Mouse (Mus musculus) olfactory bulb, adult 2 months (tissue): ENCODE results near the gene Rasgef1b.

Experiments used
- CTCF ChIP-seq: fragments of 200-500 bp; IDR thresholded peaks from 2 replicates; pipeline ENCODE4 v1.5.1; 2012; ENCODE audit warnings: low read depth, mild to moderate bottlenecking, low read length, moderate library complexity; ENCODE audit not compliant: insufficient read depth
- POLR2A ChIP-seq: fragments of 200-500 bp; IDR thresholded peaks from 2 replicates; pipeline ENCODE4 v1.6.1; 2012; ENCODE audit warnings: mild to moderate bottlenecking, low read depth, low read length, moderate library complexity; ENCODE audit not compliant: insufficient read depth

DNA sequence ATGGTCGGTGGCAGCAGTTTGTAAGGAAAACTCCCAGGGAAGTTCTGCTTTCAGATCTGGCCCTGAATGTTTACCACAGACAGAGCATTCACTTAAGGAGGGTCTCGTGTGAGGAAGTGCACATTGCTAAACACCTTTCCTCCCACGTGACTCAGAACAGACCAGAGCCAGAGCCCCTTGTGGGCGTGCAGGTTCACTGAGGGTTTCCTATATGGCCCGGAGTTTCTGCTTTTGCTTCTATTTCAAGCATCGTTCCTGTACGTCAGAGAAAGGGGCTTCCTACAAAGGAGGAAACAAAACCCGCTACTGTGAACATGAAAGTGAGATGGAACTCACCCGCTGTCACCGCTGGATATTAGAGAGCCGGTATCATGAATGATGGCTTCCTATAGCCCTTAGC is 392.4 kb downstream of the Rasgef1b start:
- no peak for TF ChIP-seq CTCF
- TF ChIP-seq POLR2A: no peak
